Mouse (Mus musculus): ENCODE results near the gene Slc25a45.

Slc25a45 gene

GRCm38 (mm10) chr19:5927532-5927931 is 49.9 kb downstream of the Slc25a45 start:
- in situ Hi-C loops (cut with MboI, MseI) = no loop called here

- in situ Hi-C loops (cut with MboI, MseI) = no loop called here
Measured at GRCm38 (mm10) chr19:5928104-5928503, 50.5 kb downstream of the Slc25a45 start.

DNA sequence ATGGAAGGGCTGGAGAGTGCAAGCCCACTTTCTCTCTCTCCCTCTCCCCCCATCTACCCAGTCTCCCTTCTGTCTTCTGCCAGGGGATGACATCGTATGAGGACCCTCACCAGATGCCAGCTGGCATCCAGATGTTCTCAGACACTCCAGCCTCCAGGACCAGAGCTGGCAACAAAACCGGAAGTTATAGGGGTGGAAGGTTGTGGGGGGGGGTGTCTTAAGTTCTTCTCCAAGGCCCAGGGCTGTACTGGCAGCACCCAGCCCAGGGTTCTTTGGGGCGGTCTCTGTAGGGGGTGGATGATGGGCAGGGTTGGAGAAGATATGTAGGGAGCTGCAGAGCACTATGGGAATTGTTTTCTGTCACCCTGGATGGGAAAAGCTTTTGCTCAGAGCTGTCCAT is 50.9 kb downstream of the Slc25a45 start:
- in situ Hi-C loops (cut with MboI, MseI) = no loop called here

GRCm38 (mm10) chr19:5929634-5930596 is 52.3 kb downstream of the Slc25a45 start:
- in situ Hi-C loops (cut with MboI, MseI) = no loop called here

- in situ Hi-C loops (cut with MboI, MseI) = no loop called here
Measured at GRCm38 (mm10) chr19:5935266-5935665, 57.7 kb downstream of the Slc25a45 start.

All from T-helper 1 cell (primary cell).